Mouse (Mus musculus): ENCODE results near the gene Sys1. TPM values are rescaled to one million over a fixed set of nuclear protein-coding genes. Genes with fewer than 3 reads are reported as not detected.

The Sys1 gene
- polyA plus RNA-seq, 1 experiment from 2014 or later, result 49.1 TPM

Other genes with a start within 250 kb of the Sys1 start
- not detected in 2 replicates for gene Wfdc15b, start 235.3 kb upstream of the Sys1 start, polyA plus RNA-seq (2014; fragmentation: Nextera tagmentation; extraction: Ambion mirVana)
- gene Svs2, start 218.5 kb upstream of the Sys1 start, polyA plus RNA-seq (2014; fragmentation: Nextera tagmentation; extraction: Ambion mirVana), result not detected in 2 replicates
- not detected in 2 replicates for gene Svs3b, start 200.3 kb upstream of the Sys1 start, polyA plus RNA-seq (2014; fragmentation: Nextera tagmentation; extraction: Ambion mirVana)
- not detected in 2 replicates for gene Svs4, start 178.5 kb upstream of the Sys1 start, polyA plus RNA-seq (2014; fragmentation: Nextera tagmentation; extraction: Ambion mirVana)
- not detected in 2 replicates for gene Svs3a, start 167.7 kb upstream of the Sys1 start, polyA plus RNA-seq (2014; fragmentation: Nextera tagmentation; extraction: Ambion mirVana)
- gene Svs6, start 140.2 kb upstream of the Sys1 start, polyA plus RNA-seq (2014; fragmentation: Nextera tagmentation; extraction: Ambion mirVana), result not detected in 2 replicates
- not detected in 2 replicates for gene Svs5, start 124.2 kb upstream of the Sys1 start, polyA plus RNA-seq (2014; fragmentation: Nextera tagmentation; extraction: Ambion mirVana)
- gene Slpi, start 67.9 kb upstream of the Sys1 start, polyA plus RNA-seq (2014; fragmentation: Nextera tagmentation; extraction: Ambion mirVana), result 9.4 and 11.6 TPM in 2 replicates
- gene Rbpjl, start 53.8 kb upstream of the Sys1 start, polyA plus RNA-seq (2014; fragmentation: Nextera tagmentation; extraction: Ambion mirVana), result 0.04 and 0.12 TPM in 2 replicates
- 0.14 and 0.32 TPM in 2 replicates for gene Matn4, start 51.8 kb upstream of the Sys1 start, polyA plus RNA-seq (2014; fragmentation: Nextera tagmentation; extraction: Ambion mirVana)
- 38.9 and 39.2 TPM in 2 replicates for gene Sdc4, start 13.1 kb upstream of the Sys1 start, polyA plus RNA-seq (2014; fragmentation: Nextera tagmentation; extraction: Ambion mirVana)
- 4.4 and 7.4 TPM in 2 replicates for gene Gm20458, start 4.0 kb downstream of the Sys1 start, polyA plus RNA-seq (2014; fragmentation: Nextera tagmentation; extraction: Ambion mirVana)
- gene Trp53tg5, start 16.8 kb downstream of the Sys1 start, polyA plus RNA-seq (2014; fragmentation: Nextera tagmentation; extraction: Ambion mirVana), result not detected in 2 replicates
- gene Dbndd2, start 29.1 kb downstream of the Sys1 start, polyA plus RNA-seq (2014; fragmentation: Nextera tagmentation; extraction: Ambion mirVana), result 2.1 TPM in 2 replicates
- 52.1 and 58.7 TPM in 2 replicates for gene Pigt, start 40.6 kb downstream of the Sys1 start, polyA plus RNA-seq (2014; fragmentation: Nextera tagmentation; extraction: Ambion mirVana)
- gene Wfdc2, start 105.4 kb downstream of the Sys1 start, polyA plus RNA-seq (2014; fragmentation: Nextera tagmentation; extraction: Ambion mirVana), result 8.2 and 9.1 TPM in 2 replicates
- not detected in 2 replicates for gene Spint3, start 116.5 kb downstream of the Sys1 start, polyA plus RNA-seq (2014; fragmentation: Nextera tagmentation; extraction: Ambion mirVana)
- gene Wfdc6a, start 128.5 kb downstream of the Sys1 start, polyA plus RNA-seq (2014; fragmentation: Nextera tagmentation; extraction: Ambion mirVana), result not detected in 2 replicates
- gene Eppin, start 136.6 kb downstream of the Sys1 start, polyA plus RNA-seq (2014; fragmentation: Nextera tagmentation; extraction: Ambion mirVana), result not detected in 2 replicates
- not detected in 2 replicates for gene Wfdc6b, start 156.6 kb downstream of the Sys1 start, polyA plus RNA-seq (2014; fragmentation: Nextera tagmentation; extraction: Ambion mirVana)
- gene Wfdc8, start 156.7 kb downstream of the Sys1 start, polyA plus RNA-seq (2014; fragmentation: Nextera tagmentation; extraction: Ambion mirVana), result not detected in 2 replicates
- not detected in 2 replicates for gene Wfdc16, start 181.8 kb downstream of the Sys1 start, polyA plus RNA-seq (2014; fragmentation: Nextera tagmentation; extraction: Ambion mirVana)
- not detected in 2 replicates for gene Wfdc10, start 199.1 kb downstream of the Sys1 start, polyA plus RNA-seq (2014; fragmentation: Nextera tagmentation; extraction: Ambion mirVana)
- not detected in 2 replicates for gene Wfdc9, start 199.6 kb downstream of the Sys1 start, polyA plus RNA-seq (2014; fragmentation: Nextera tagmentation; extraction: Ambion mirVana)
- gene Wfdc11, start 217.1 kb downstream of the Sys1 start, polyA plus RNA-seq (2014; fragmentation: Nextera tagmentation; extraction: Ambion mirVana), result not detected in 2 replicates
- not detected in 2 replicates for gene Wfdc13, start 228.1 kb downstream of the Sys1 start, polyA plus RNA-seq (2014; fragmentation: Nextera tagmentation; extraction: Ambion mirVana)
- not detected in 2 replicates for gene Spint4, start 241.5 kb downstream of the Sys1 start, polyA plus RNA-seq (2014; fragmentation: Nextera tagmentation; extraction: Ambion mirVana)

Data from liver, embryonic 11.5 days (tissue).